Comparison of ENCODE assay signal across 8 mouse cellular contexts in the genomic region with DNA sequence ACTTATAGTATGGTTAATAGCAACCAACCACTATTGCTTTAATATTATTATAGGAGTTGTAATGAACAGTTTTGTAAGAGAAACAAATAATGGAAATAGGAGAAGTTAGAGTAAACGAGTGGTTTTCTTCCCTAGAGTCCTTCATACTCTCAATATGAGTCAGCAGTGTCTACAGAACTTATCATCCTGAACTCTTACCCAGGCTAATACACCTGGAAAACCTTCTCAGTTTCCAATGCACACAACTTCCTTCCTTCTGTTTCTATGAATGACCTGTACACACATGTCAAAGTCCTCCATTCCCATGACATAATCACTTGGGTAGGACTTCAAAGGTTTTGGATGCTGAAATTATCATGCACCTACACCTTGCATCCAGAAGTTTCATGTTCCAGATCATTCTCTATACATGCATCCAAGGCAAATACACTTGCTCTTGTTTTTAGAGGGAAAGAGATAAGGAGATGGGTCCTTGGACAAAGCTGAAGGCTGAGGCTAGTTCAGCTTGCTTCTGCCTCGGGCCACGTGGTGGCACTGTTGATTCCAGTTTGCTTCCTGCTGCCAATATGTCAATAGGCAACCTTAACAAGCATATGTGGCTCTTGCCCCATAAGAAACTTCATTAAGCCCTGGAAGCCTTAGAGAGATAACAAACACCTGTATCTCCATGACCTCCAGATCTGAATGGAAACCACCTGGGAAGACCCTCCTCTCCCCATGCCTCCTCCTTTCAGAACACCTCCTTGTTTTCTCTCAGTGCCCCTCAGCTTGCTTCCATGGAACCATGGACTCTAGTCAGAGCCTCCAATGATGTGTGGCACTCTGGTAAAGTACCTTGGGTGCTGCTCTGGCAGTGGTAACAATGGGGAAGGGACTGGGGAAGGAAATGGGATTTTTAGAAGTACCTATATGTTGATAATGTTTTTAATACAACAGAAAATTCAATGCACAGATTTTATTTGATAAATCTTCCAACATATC.
DNase-seq lines count a peak whose midpoint lies in the region; ATAC-seq and TF ChIP-seq lines count a peak whose summit lies in the region.

No protein-coding gene starts in this region.

- no peak for TF ChIP-seq POLR2A in testis, adult 2 months (IDR thresholded peaks at IDR 0.05; ENCODE audit: control insufficient read depth, low read depth, low read length)

- no peaks in the 10 kb centered on the region for H3K4me1 ChIP-seq in testis, adult 2 months (ENCODE audit: control insufficient read depth, insufficient read depth, low read length)
- H3K4me1 ChIP-seq in forebrain, embryonic 16.5 days (replicated peaks; ENCODE audit: control insufficient read depth, insufficient read depth, low read length): no peaks in the 10 kb centered on the region
- no peaks in the 10 kb centered on the region for H3K4me1 ChIP-seq in intestine, embryonic 14.5 days (replicated peaks; ENCODE audit: control insufficient read depth, insufficient read depth, low read length)

- no peak overlapping the region for H3K4me3 ChIP-seq in testis, adult 2 months (ENCODE audit: control insufficient read depth, low read depth, low read length)
- H3K4me3 ChIP-seq in forebrain, embryonic 16.5 days (replicated peaks; ENCODE audit: low read length): no peak overlapping the region
- no peak overlapping the region for H3K4me3 ChIP-seq in intestine, embryonic 14.5 days (ENCODE audit: low read depth, low read length)

- WGBS in forebrain, embryonic 16.5 days: 33% methylated on average over 3 of the region's 3 CpGs
- 27% methylated on average over 3 of the region's 3 CpGs for WGBS in intestine, embryonic 14.5 days

- H3K9me3 ChIP-seq in forebrain, embryonic 16.5 days (ENCODE audit: control insufficient read depth, low read length): no peaks in the 10 kb centered on the region
- no peaks in the 10 kb centered on the region for H3K9me3 ChIP-seq in intestine, embryonic 14.5 days (ENCODE audit: control insufficient read depth, low read length)

- no peak overlapping the region for H3K27ac ChIP-seq in testis, adult 2 months (ENCODE audit: control insufficient read depth, insufficient read depth, low read depth, low read length)
- H3K27ac ChIP-seq in forebrain, embryonic 16.5 days (ENCODE audit: low read length): no peak overlapping the region
- H3K27ac ChIP-seq in intestine, embryonic 14.5 days (ENCODE audit: low read depth): no peak overlapping the region

- no peak overlapping the region for H3K9ac ChIP-seq in forebrain, embryonic 16.5 days (replicated peaks; ENCODE audit: low read depth, low read length)
- H3K9ac ChIP-seq in intestine, embryonic 14.5 days (ENCODE audit: low read length): no peak overlapping the region

- H3K27me3 ChIP-seq in testis, adult 2 months (ENCODE audit: control insufficient read depth, insufficient read depth, low read length): no peaks in the 10 kb centered on the region
- no peaks in the 10 kb centered on the region for H3K27me3 ChIP-seq in forebrain, embryonic 16.5 days (replicated peaks; ENCODE audit: control insufficient read depth, insufficient read depth, low read length)
- no peaks in the 10 kb centered on the region for H3K27me3 ChIP-seq in intestine, embryonic 14.5 days (replicated peaks; ENCODE audit: control insufficient read depth, insufficient read depth, low read length)

- intact Hi-C loops in left cerebral cortex, postnatal 10 days (cut with DNase I): loop anchor here (2.0 to 5.0 kb wide), 2 partner anchors 88 to 194 kb away; partner anchors contain the start of gene Nebl

- ATAC-seq in forebrain, embryonic 16.5 days: peak; percentile 79
- ATAC-seq in intestine, embryonic 14.5 days (replicated peaks; ENCODE audit: low FRiP score, low TSS enrichment, low read depth): no peak

- TF ChIP-seq CTCF in testis, adult 2 months (IDR thresholded peaks at IDR 0.05; ENCODE audit: control insufficient read depth, insufficient read depth, insufficient replicate concordance, low read depth, low read length): peak; percentile 71; the same call in 1 of the 2 replicates

- no peak overlapping the region for H3K4me2 ChIP-seq in forebrain, embryonic 16.5 days (ENCODE audit: low read length)
- H3K4me2 ChIP-seq in intestine, embryonic 14.5 days (ENCODE audit: low read length): no peak overlapping the region

- no peaks in the 10 kb centered on the region for H3K36me3 ChIP-seq in testis, adult 2 months (ENCODE audit: control insufficient read depth, insufficient read depth, low read length)
- H3K36me3 ChIP-seq in forebrain, embryonic 16.5 days (ENCODE audit: control insufficient read depth, insufficient read depth): no peaks in the 10 kb centered on the region
- H3K36me3 ChIP-seq in intestine, embryonic 14.5 days (ENCODE audit: control insufficient read depth, insufficient read depth, low read length): no peaks in the 10 kb centered on the region

- no peak for DNase-seq in testis, postnatal 14 days (ENCODE audit: low spot score)
- peak; percentile 41 for DNase-seq in cerebellum, adult 11-12 months
- DNase-seq in intestine, embryonic 14.5 days (ENCODE audit: low spot score): peak; percentile 65
- peak; percentile 27 to 69 for DNase-seq in left cerebral cortex, postnatal 10 days (ENCODE audit: extremely low spot score in 1 of 2, low spot score in 2 of 2)
- DNase-seq in naive thymus-derived CD4-positive, alpha-beta T cell, adult 2 months (ENCODE audit: low read depth): peak; percentile 83
- DNase-seq in telencephalon, adult 2 months (ENCODE audit: low read depth, low spot score): peak; percentile 39
